In the genomic region with DNA sequence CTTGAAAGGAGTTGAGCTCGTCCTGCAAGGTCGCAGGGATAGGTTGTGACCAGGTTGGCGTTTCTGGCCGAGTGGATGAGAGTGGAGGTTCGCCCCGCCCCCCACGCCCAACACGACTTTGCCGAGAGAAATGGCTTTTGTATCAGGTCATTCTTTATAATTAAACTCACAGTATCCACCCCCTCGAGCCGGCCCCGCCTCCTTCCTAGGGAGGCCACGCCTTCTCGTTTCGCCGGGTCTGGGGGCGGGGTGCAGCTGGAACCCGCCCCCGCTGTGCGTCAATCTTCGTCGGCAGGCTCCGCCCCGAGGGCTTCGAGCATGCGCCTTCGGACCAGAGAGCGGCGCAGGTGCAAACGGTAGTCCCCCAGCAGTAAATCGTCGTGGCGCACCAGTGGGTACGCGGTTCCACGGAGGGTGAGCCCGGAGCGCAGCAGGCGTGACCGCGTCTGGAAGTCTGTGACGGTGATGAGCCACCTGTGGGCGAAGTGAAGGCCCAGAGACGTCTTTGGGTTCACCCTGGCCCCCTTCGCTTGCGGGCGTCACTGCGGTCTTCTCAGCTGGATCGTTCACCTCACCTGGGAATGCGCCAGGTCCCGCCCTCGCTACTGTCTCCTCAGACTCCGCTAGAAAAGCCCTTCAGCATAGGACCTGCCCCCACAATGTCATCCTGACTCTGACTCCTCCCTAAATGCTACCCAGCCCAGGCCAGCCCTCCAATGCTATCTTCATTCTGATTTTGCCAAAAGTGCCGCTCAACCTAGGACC, we compare ENCODE assay signal across 8 mouse cellular contexts. TPM values are rescaled to one million over a fixed set of nuclear protein-coding genes. Genes with fewer than 3 reads are reported as not detected.
DNase-seq lines count a peak whose midpoint lies in the region; ATAC-seq and TF ChIP-seq lines count a peak whose summit lies in the region.

No protein-coding gene starts in this region.

- H3K27me3 ChIP-seq in G1E (ENCODE audit: insufficient read depth, low read length), result peaks cover 55% of the 10 kb centered on the region
- H3K27me3 ChIP-seq in lung, embryonic 15.5 days, result peaks cover 64% of the 10 kb centered on the region
- H3K27me3 ChIP-seq in thymus, adult 2 months (ENCODE audit: control insufficient read depth, insufficient read depth, low read length), result peaks cover 9% of the 10 kb centered on the region; the same call in 1 of the 2 replicates

- TF ChIP-seq POLR2A in thymus, adult 2 months (IDR thresholded peaks at IDR 0.05; ENCODE audit: control insufficient read depth, extremely low read depth, insufficient read depth, low read length, poor library complexity), result 0 out of 2 replicates have a peak, but pooled peaks have one; percentile 23

- DNase-seq in G1E (ENCODE audit: low spot score), result peak; percentile 92
- peak; percentile 96 to 98 for DNase-seq in cerebellum, adult 18-20 months
- DNase-seq in forelimb bud, embryonic 11.5 days (ENCODE audit: low read depth, low spot score), result peak; percentile 85
- DNase-seq in layer of hippocampus, adult 9-10 months (ENCODE audit: low spot score), result peak; percentile 88
- DNase-seq in ovary, adult 18-20 months (ENCODE audit: low spot score), result peak; percentile 82
- DNase-seq in thymus, adult 2 months, result peak; percentile 87

- peak overlapping the region; percentile 65 for H3K27ac ChIP-seq in lung, embryonic 15.5 days
- H3K27ac ChIP-seq in thymus, adult 2 months (ENCODE audit: control insufficient read depth, insufficient read depth, low read length), result no peak overlapping the region

- no peak for TF ChIP-seq CTCF in G1E (IDR thresholded peaks at IDR 0.05; ENCODE audit: low read depth, low read length)
- no peak for TF ChIP-seq CTCF in thymus, adult 2 months (IDR thresholded peaks at IDR 0.05; ENCODE audit: borderline replicate concordance, control insufficient read depth, extremely low read depth, insufficient read depth, low read length, poor library complexity)

- peak overlapping the region; percentile 48 for H3K9ac ChIP-seq in lung, embryonic 15.5 days

- peaks cover 34% of the 10 kb centered on the region for H3K4me1 ChIP-seq in G1E (ENCODE audit: insufficient read depth, low read depth, low read length)
- H3K4me1 ChIP-seq in lung, embryonic 15.5 days, result peaks cover 30% of the 10 kb centered on the region
- H3K4me1 ChIP-seq in thymus, adult 2 months (replicated peaks; ENCODE audit: control insufficient read depth, insufficient read depth, low read length), result peaks cover 10% of the 10 kb centered on the region

- H3K36me3 ChIP-seq in G1E (replicated peaks), result no peaks in the 10 kb centered on the region
- no peaks in the 10 kb centered on the region for H3K36me3 ChIP-seq in lung, embryonic 15.5 days
- no peaks in the 10 kb centered on the region for H3K36me3 ChIP-seq in thymus, adult 2 months (ENCODE audit: control insufficient read depth, insufficient read depth, low read length)

- WGBS in lung, embryonic 15.5 days, result under 1% methylated on average over 51 of the region's 54 CpGs
- WGBS in thymus, adult 2 months, result under 1% methylated on average over 54 of the region's 54 CpGs

- H3K4me2 ChIP-seq in lung, embryonic 15.5 days, result peak overlapping the region; percentile 73

- no peaks in the 10 kb centered on the region for H3K9me3 ChIP-seq in G1E (replicated peaks)
- H3K9me3 ChIP-seq in lung, embryonic 15.5 days, result no peaks in the 10 kb centered on the region

- peak overlapping the region; percentile 78 for H3K4me3 ChIP-seq in G1E (ENCODE audit: low read depth, low read length)
- peak overlapping the region; percentile 43 for H3K4me3 ChIP-seq in lung, embryonic 15.5 days
- H3K4me3 ChIP-seq in thymus, adult 2 months (ENCODE audit: control insufficient read depth, insufficient read depth, low read length), result peak overlapping the region; percentile 42

- peak; percentile 82 for ATAC-seq in G1E (ENCODE audit: extremely low read depth, insufficient number of reproducible peaks, low FRiP score, poor library complexity, severe bottlenecking)
- ATAC-seq in hematopoietic stem cell, adult 5-6 weeks (replicated peaks in 1 of 2; ENCODE audit: insufficient read depth in 1 of 2, low FRiP score in 2 of 2, low TSS enrichment in 1 of 2, low read depth in 1 of 2, poor library complexity in 2 of 2, severe bottlenecking in 2 of 2), result peak; percentile 65 to 73
- peak; percentile 60 for ATAC-seq in lung, embryonic 15.5 days (ENCODE audit: borderline replicate concordance, extremely low read depth, low FRiP score, low TSS enrichment)

RNA-seq across cellular contexts. Expression of gene Syt3, which starts 23.8 kb away (rescaled TPM):
- not detected in 2 replicates for total RNA-seq in G1E (2014; fragmentation: Nextera tagmentation)
- not detected in 2 replicates for total RNA-seq in G1E (2017)
- 0.02 TPM in 1 of 2 replicates, not detected in the other for polyA plus RNA-seq in G1E (2012)
- total RNA-seq in hematopoietic stem cell, adult 5-6 weeks (2017), result 0.79 and 1.8 TPM in 2 replicates
- polyA plus RNA-seq in lung, embryonic 15.5 days (2015; fragmentation: Nextera tagmentation; extraction: Ambion mirVana), result 2.1 and 2.3 TPM in 2 replicates
- polyA plus RNA-seq in thymus, adult 2 months (2012; rRNA removed), result 2.5 and 2.7 TPM in 2 replicates

RNA-seq across cellular contexts. Expression of gene 1700008O03Rik, which starts 25.5 kb away (rescaled TPM):
- total RNA-seq in G1E (2014; fragmentation: Nextera tagmentation) (2.5 TPM in 1 of 2 replicates, not detected in the other), G1E (2017) (0.11 and 0.41 TPM in 2 replicates)
- polyA plus RNA-seq in G1E (2012), result 0.49 and 0.61 TPM in 2 replicates
- total RNA-seq in hematopoietic stem cell, adult 5-6 weeks (2017), result 1.9 TPM in 1 of 2 replicates, not detected in the other
- polyA plus RNA-seq in lung, embryonic 15.5 days (2015; fragmentation: Nextera tagmentation; extraction: Ambion mirVana), result 1.1 and 1.4 TPM in 2 replicates
- polyA plus RNA-seq in thymus, adult 2 months (2012; rRNA removed), result 1.8 and 2.1 TPM in 2 replicates

RNA-seq across cellular contexts. Expression of gene Shank1, which starts 50.0 kb away (rescaled TPM):
- 0.08 TPM in 1 of 2 replicates, not detected in the other for total RNA-seq in G1E (2014; fragmentation: Nextera tagmentation)
- under 0.01 and 0.11 TPM in 2 replicates for total RNA-seq in G1E (2017)
- 0.13 and 0.20 TPM in 2 replicates for polyA plus RNA-seq in G1E (2012)
- not detected in 2 replicates for total RNA-seq in hematopoietic stem cell, adult 5-6 weeks (2017)
- 0.96 and 1.1 TPM in 2 replicates for polyA plus RNA-seq in lung, embryonic 15.5 days (2015; fragmentation: Nextera tagmentation; extraction: Ambion mirVana)
- polyA plus RNA-seq in thymus, adult 2 months (2012; rRNA removed), result 1.1 and 1.9 TPM in 2 replicates

RNA-seq across cellular contexts. Expression of gene Clec11a, which starts 53.4 kb away (rescaled TPM):
- total RNA-seq in G1E (2014; fragmentation: Nextera tagmentation), result 3.1 and 5.3 TPM in 2 replicates
- total RNA-seq in G1E (2017), result 2.6 and 3.3 TPM in 2 replicates
- polyA plus RNA-seq in G1E (2012), result 1.8 and 2.2 TPM in 2 replicates
- total RNA-seq in hematopoietic stem cell, adult 5-6 weeks (2017), result 1.5 and 4.2 TPM in 2 replicates
- 2.5 and 2.6 TPM in 2 replicates for polyA plus RNA-seq in lung, embryonic 15.5 days (2015; fragmentation: Nextera tagmentation; extraction: Ambion mirVana)
- polyA plus RNA-seq in thymus, adult 2 months (2012; rRNA removed), result 2.3 and 3.1 TPM in 2 replicates
